Mouse (Mus musculus): ENCODE data around the gene Syt14. TPM values are rescaled to one million over a fixed set of nuclear protein-coding genes. Genes with fewer than 3 reads are reported as not detected.

Syt14 gene
- polyA plus RNA-seq, 1 experiment from 2014 or later = 5.8 TPM

DNA sequence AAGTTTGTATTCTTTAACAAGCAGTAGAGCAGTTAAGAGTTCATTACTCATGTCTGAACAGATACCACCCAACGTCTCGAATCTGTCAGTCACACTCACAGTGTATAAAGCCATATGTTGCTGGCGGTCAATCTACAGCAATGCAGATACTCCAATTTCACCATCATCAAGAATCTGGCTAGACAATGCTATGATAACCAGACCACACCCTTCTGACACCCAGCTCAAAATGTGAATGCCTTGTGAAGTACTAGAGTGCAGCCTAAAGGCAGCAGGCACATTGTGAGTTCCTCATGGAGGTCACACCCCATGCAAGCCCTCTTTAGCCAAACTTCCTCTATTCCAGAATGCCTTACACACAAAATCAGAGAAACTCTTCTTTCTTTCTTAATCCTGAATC, 53.9 kb downstream of the Syt14 start:
- H3K9me3 ChIP-seq (ENCODE audit: control insufficient read depth, low read length) = no peaks in the 10 kb centered on the region
- no peak overlapping the region for H3K4me2 ChIP-seq (ENCODE audit: low read depth, severe bottlenecking)
- DNase-seq (ENCODE audit: low spot score) (no peak), ATAC-seq (ENCODE audit: insufficient number of reproducible peaks, low FRiP score, low TSS enrichment, low read depth) (no peak)
- no peaks in the 10 kb centered on the region for H3K27me3 ChIP-seq (ENCODE audit: control insufficient read depth, insufficient read depth, low read length)
- 94% methylated on average over 3 of the region's 3 CpGs for WGBS
- no peaks in the 10 kb centered on the region for H3K4me1 ChIP-seq (ENCODE audit: control insufficient read depth, insufficient read depth, low read length)
- no peak overlapping the region for H3K27ac ChIP-seq (replicated peaks; ENCODE audit: low read depth, low read length)
- H3K36me3 ChIP-seq (ENCODE audit: control insufficient read depth, insufficient read depth, low read length) = no peaks in the 10 kb centered on the region
- no peak overlapping the region for H3K4me3 ChIP-seq (ENCODE audit: low read depth, low read length)
- H3K9ac ChIP-seq (ENCODE audit: low read length) = no peak overlapping the region

GRCm38 (mm10) chr1:192981120-192981519, 54.5 kb downstream of the Syt14 start:
- Histone ChIP-seq H3K27me3 (ENCODE audit: control insufficient read depth, insufficient read depth, low read length) (no peaks in the 10 kb centered on the region), H3K9me3 (ENCODE audit: control insufficient read depth, low read length) (no peaks in the 10 kb centered on the region), H3K4me2 (ENCODE audit: low read depth, severe bottlenecking) (no peak overlapping the region), H3K4me1 (ENCODE audit: control insufficient read depth, insufficient read depth, low read length) (no peaks in the 10 kb centered on the region), H3K9ac (ENCODE audit: low read length) (no peak overlapping the region), H3K4me3 (ENCODE audit: low read depth, low read length) (no peak overlapping the region), H3K27ac (replicated peaks; ENCODE audit: low read depth, low read length) (no peak overlapping the region), H3K36me3 (ENCODE audit: control insufficient read depth, insufficient read depth, low read length) (no peaks in the 10 kb centered on the region)
- WGBS = 71% methylated on average over 1 of the region's 1 CpGs
- ATAC-seq (ENCODE audit: insufficient number of reproducible peaks, low FRiP score, low TSS enrichment, low read depth) (no peak), DNase-seq (ENCODE audit: low spot score) (no peak)

GRCm38 (mm10) chr1:192962323-192962722, 73.3 kb downstream of the Syt14 start:
- Histone ChIP-seq H3K27me3 (ENCODE audit: control insufficient read depth, insufficient read depth, low read length) (no peaks in the 10 kb centered on the region), H3K9ac (ENCODE audit: low read length) (no peak overlapping the region), H3K4me3 (ENCODE audit: low read depth, low read length) (no peak overlapping the region), H3K4me2 (ENCODE audit: low read depth, severe bottlenecking) (no peak overlapping the region), H3K36me3 (ENCODE audit: control insufficient read depth, insufficient read depth, low read length) (no peaks in the 10 kb centered on the region; the same call in 1 of the 2 replicates), H3K4me1 (ENCODE audit: control insufficient read depth, insufficient read depth, low read length) (no peaks in the 10 kb centered on the region), H3K9me3 (ENCODE audit: control insufficient read depth, low read length) (no peaks in the 10 kb centered on the region), H3K27ac (replicated peaks; ENCODE audit: low read depth, low read length) (no peak overlapping the region)
- ATAC-seq (ENCODE audit: insufficient number of reproducible peaks, low FRiP score, low TSS enrichment, low read depth) (no peak), DNase-seq (ENCODE audit: low spot score) (no peak)
- WGBS = 89% methylated on average over 5 of the region's 5 CpGs

DNA sequence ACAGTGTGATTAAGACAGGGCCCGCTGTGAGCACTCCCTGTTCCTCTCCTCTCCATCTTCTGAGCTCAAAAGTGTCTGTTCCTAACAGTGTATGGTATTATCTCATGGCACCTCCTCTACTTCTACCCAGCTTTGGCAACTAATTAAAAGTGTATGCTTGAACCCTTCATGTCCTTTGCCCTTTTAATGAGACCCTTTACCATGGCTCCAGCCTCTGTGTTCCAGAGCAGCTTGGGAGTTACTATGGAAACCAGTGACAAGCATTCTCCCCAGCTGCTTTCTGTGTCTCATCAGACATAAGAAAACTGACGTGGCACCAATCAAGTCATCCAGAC, 87.8 kb downstream of the Syt14 start:
- H3K9me3 ChIP-seq (ENCODE audit: control insufficient read depth, low read length) = no peaks in the 10 kb centered on the region
- 37% methylated on average over 2 of the region's 2 CpGs for WGBS
- no peaks in the 10 kb centered on the region for H3K36me3 ChIP-seq (ENCODE audit: control insufficient read depth, insufficient read depth, low read length)
- no peaks in the 10 kb centered on the region for H3K27me3 ChIP-seq (ENCODE audit: control insufficient read depth, insufficient read depth, low read length)
- no peak overlapping the region for H3K4me2 ChIP-seq (ENCODE audit: low read depth, severe bottlenecking)
- no peak overlapping the region for H3K4me3 ChIP-seq (ENCODE audit: low read depth, low read length)
- ATAC-seq (ENCODE audit: insufficient number of reproducible peaks, low FRiP score, low TSS enrichment, low read depth) (no peak), DNase-seq (ENCODE audit: low spot score) (no peak)
- no peaks in the 10 kb centered on the region for H3K4me1 ChIP-seq (ENCODE audit: control insufficient read depth, insufficient read depth, low read length)
- no peak overlapping the region for H3K27ac ChIP-seq (replicated peaks; ENCODE audit: low read depth, low read length)
- H3K9ac ChIP-seq (ENCODE audit: low read length) = no peak overlapping the region

- H3K27me3 ChIP-seq (ENCODE audit: control insufficient read depth, insufficient read depth, low read length) = no peaks in the 10 kb centered on the region
- no peak overlapping the region for H3K9ac ChIP-seq (ENCODE audit: low read length)
- no peaks in the 10 kb centered on the region for H3K9me3 ChIP-seq (ENCODE audit: control insufficient read depth, low read length)
- ATAC-seq (ENCODE audit: insufficient number of reproducible peaks, low FRiP score, low TSS enrichment, low read depth) (no peak), DNase-seq (ENCODE audit: low spot score) (no peak)
- H3K4me1 ChIP-seq (ENCODE audit: control insufficient read depth, insufficient read depth, low read length) = no peaks in the 10 kb centered on the region
- WGBS = 57% methylated on average over 1 of the region's 1 CpGs
- H3K27ac ChIP-seq (replicated peaks; ENCODE audit: low read depth, low read length) = no peak overlapping the region
- no peak overlapping the region for H3K4me2 ChIP-seq (ENCODE audit: low read depth, severe bottlenecking)
- no peak overlapping the region for H3K4me3 ChIP-seq (ENCODE audit: low read depth, low read length)
- H3K36me3 ChIP-seq (ENCODE audit: control insufficient read depth, insufficient read depth, low read length) = no peaks in the 10 kb centered on the region
Measured at GRCm38 (mm10) chr1:192947170-192947838, 88.3 kb downstream of the Syt14 start.

- Histone ChIP-seq H3K27me3 (ENCODE audit: control insufficient read depth, insufficient read depth, low read length) (no peaks in the 10 kb centered on the region), H3K27ac (replicated peaks; ENCODE audit: low read depth, low read length) (no peak overlapping the region), H3K9me3 (ENCODE audit: control insufficient read depth, low read length) (no peaks in the 10 kb centered on the region), H3K36me3 (ENCODE audit: control insufficient read depth, insufficient read depth, low read length) (no peaks in the 10 kb centered on the region), H3K4me3 (ENCODE audit: low read depth, low read length) (no peak overlapping the region), H3K9ac (ENCODE audit: low read length) (no peak overlapping the region), H3K4me2 (ENCODE audit: low read depth, severe bottlenecking) (no peak overlapping the region), H3K4me1 (ENCODE audit: control insufficient read depth, insufficient read depth, low read length) (no peaks in the 10 kb centered on the region)
- no peak for ATAC-seq (ENCODE audit: insufficient number of reproducible peaks, low FRiP score, low TSS enrichment, low read depth)
- no peak for DNase-seq (ENCODE audit: low spot score)
- 82% methylated on average over 2 of the region's 2 CpGs for WGBS
Measured at GRCm38 (mm10) chr1:192939033-192939432, 96.5 kb downstream of the Syt14 start.

DNA sequence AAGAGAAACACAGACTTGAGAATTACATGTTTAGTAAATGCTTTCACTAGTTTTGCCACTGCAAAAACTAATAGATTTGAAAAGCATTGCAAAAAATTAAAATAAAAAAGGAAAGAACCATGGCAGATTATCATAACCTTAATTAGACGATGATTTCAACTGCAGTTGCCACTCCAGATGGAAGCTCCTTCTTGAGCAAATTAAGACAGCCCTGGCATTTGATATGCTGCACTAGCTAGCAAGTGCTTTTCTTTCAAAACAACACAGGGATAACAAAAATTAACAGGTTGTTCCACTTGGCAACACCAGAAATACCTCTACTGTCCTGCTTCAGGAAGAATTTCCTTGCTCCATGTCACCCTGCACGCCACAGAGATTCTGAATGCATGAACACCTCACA, 97.6 kb downstream of the Syt14 start:
- H3K9me3 ChIP-seq (ENCODE audit: control insufficient read depth, low read length) = no peaks in the 10 kb centered on the region
- no peak overlapping the region for H3K4me2 ChIP-seq (ENCODE audit: low read depth, severe bottlenecking)
- DNase-seq (ENCODE audit: low spot score) (no peak), ATAC-seq (ENCODE audit: insufficient number of reproducible peaks, low FRiP score, low TSS enrichment, low read depth) (no peak)
- H3K36me3 ChIP-seq (ENCODE audit: control insufficient read depth, insufficient read depth, low read length) = no peaks in the 10 kb centered on the region
- H3K27me3 ChIP-seq (ENCODE audit: control insufficient read depth, insufficient read depth, low read length) = no peaks in the 10 kb centered on the region
- H3K9ac ChIP-seq (ENCODE audit: low read length) = no peak overlapping the region
- H3K27ac ChIP-seq (replicated peaks; ENCODE audit: low read depth, low read length) = no peak overlapping the region
- no peak overlapping the region for H3K4me3 ChIP-seq (ENCODE audit: low read depth, low read length)
- 91% methylated on average over 2 of the region's 2 CpGs for WGBS
- no peaks in the 10 kb centered on the region for H3K4me1 ChIP-seq (ENCODE audit: control insufficient read depth, insufficient read depth, low read length)

GRCm38 (mm10) chr1:192931797-192932196, 103.8 kb downstream of the Syt14 start:
- no peak overlapping the region for H3K9ac ChIP-seq (ENCODE audit: low read length)
- peaks cover 2% of the 10 kb centered on the region; the same call in 1 of the 2 replicates for H3K36me3 ChIP-seq (ENCODE audit: control insufficient read depth, insufficient read depth, low read length)
- no peaks in the 10 kb centered on the region for H3K4me1 ChIP-seq (ENCODE audit: control insufficient read depth, insufficient read depth, low read length)
- no peak overlapping the region for H3K4me2 ChIP-seq (ENCODE audit: low read depth, severe bottlenecking)
- H3K27ac ChIP-seq (replicated peaks; ENCODE audit: low read depth, low read length) = no peak overlapping the region
- DNase-seq (ENCODE audit: low spot score) (no peak), ATAC-seq (ENCODE audit: insufficient number of reproducible peaks, low FRiP score, low TSS enrichment, low read depth) (no peak)
- no peak overlapping the region for H3K4me3 ChIP-seq (ENCODE audit: low read depth, low read length)
- 90% methylated on average over 3 of the region's 3 CpGs for WGBS
- H3K9me3 ChIP-seq (ENCODE audit: control insufficient read depth, low read length) = no peaks in the 10 kb centered on the region
- H3K27me3 ChIP-seq (ENCODE audit: control insufficient read depth, insufficient read depth, low read length) = no peaks in the 10 kb centered on the region

GRCm38 (mm10) chr1:192912101-192912728, 123.4 kb downstream of the Syt14 start:
- Histone ChIP-seq H3K4me1 (ENCODE audit: control insufficient read depth, insufficient read depth, low read length) (no peaks in the 10 kb centered on the region), H3K27me3 (ENCODE audit: control insufficient read depth, insufficient read depth, low read length) (no peaks in the 10 kb centered on the region), H3K4me3 (ENCODE audit: low read depth, low read length) (no peak overlapping the region), H3K27ac (replicated peaks; ENCODE audit: low read depth, low read length) (no peak overlapping the region), H3K9me3 (ENCODE audit: control insufficient read depth, low read length) (no peaks in the 10 kb centered on the region), H3K9ac (ENCODE audit: low read length) (no peak overlapping the region), H3K36me3 (ENCODE audit: control insufficient read depth, insufficient read depth, low read length) (no peaks in the 10 kb centered on the region), H3K4me2 (ENCODE audit: low read depth, severe bottlenecking) (no peak overlapping the region)
- WGBS = 56% methylated on average over 3 of the region's 3 CpGs
- no peak for DNase-seq (ENCODE audit: low spot score)
- peak; percentile 31; the same call in 1 of the 2 replicates for ATAC-seq (ENCODE audit: insufficient number of reproducible peaks, low FRiP score, low TSS enrichment, low read depth)

All from limb, embryonic 11.5 days (tissue).